Mouse (Mus musculus) liver, adult 2 months (tissue): Measurements from ENCODE around the gene Ucp1.

Experiments
- CTCF ChIP-seq: fragments of 200-500 bp; IDR thresholded peaks from 2 replicates; pipeline ENCODE4 v1.5.1; 2011; ENCODE audit warnings: low read depth, low read length, control low read depth
- POLR2A ChIP-seq: fragments of 200-500 bp; IDR thresholded peaks from 2 replicates; pipeline ENCODE4 v1.6.1; 2011; ENCODE audit warnings: low read length, control low read depth; ENCODE audit not compliant: insufficient read depth; ENCODE audit errors: extremely low read depth

- TF ChIP-seq POLR2A: no peak
- no peak for TF ChIP-seq CTCF
Observed at GRCm38 (mm10) chr8:83244151-83244550, 46.0 kb upstream of the Ucp1 start.
